Mouse (Mus musculus) myocyte (in vitro differentiated cells): Measurements from ENCODE around the gene Pan2.

ENCODE experiments used
- CEBPB ChIP-seq: IDR thresholded peaks from 2 replicates; pipeline ENCODE4 v1.6.1; 2011; ENCODE audit warnings: mild to moderate bottlenecking, moderate library complexity; ENCODE audit not compliant: poor library complexity, insufficient read depth, severe bottlenecking
- E2F4 ChIP-seq: IDR thresholded peaks from one replicate; pipeline ENCODE4 v1.6.1; 2011; ENCODE audit warnings: mild to moderate bottlenecking, control low read depth, moderate library complexity; ENCODE audit not compliant: insufficient read depth
- MYOD1 ChIP-seq, 3 experiments: IDR thresholded peaks; one replicate each; pipeline ENCODE4 v1.6.1; 2011; ENCODE audit warnings: control low read depth in 2 of 3, low read depth in 2 of 3, mild to moderate bottlenecking in 2 of 3, moderate library complexity in 1 of 3; ENCODE audit not compliant: insufficient read length in 2 of 3, control insufficient read depth in 1 of 3
- POLR2A ChIP-seq: IDR thresholded peaks from one replicate; pipeline ENCODE4 v1.6.1; 2011; ENCODE audit warnings: low read depth, mild to moderate bottlenecking, control low read depth, moderate library complexity; ENCODE audit not compliant: insufficient read length
- POLR2AphosphoS2 ChIP-seq: IDR thresholded peaks from one replicate; pipeline ENCODE4 v1.6.1; 2011; ENCODE audit warnings: low read depth, control low read depth; ENCODE audit not compliant: insufficient read length

DNA sequence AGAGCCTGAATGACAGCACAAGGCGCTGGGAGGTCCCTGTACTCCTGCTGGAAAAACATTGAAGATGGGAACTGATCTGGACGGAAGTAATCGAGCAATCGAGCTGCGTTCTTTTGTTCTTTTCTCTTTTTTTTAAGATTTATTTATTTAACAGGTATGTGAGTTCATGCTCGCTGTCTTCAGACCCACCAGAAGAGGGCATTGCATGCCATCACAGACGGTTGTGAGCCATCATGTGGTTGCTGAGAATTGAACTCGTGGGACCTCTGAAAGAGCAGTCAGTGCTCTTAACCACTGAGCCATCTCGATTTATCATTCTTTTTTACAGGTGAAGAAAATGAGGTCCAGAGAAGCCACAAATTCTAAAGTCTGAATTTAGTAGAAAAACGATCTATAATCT, 24.5 kb downstream of the Pan2 start:
- TF ChIP-seq POLR2A (no peak), POLR2AphosphoS2 (no peak), E2F4 (no peak), MYOD1 (IDR thresholded peaks at IDR 0.05; ENCODE audit: control insufficient read depth in 1 of 3, insufficient read length in 2 of 3, low read depth in 2 of 3) (no peak), CEBPB (no peak)
